ENCODE assay signal across 8 mouse cellular contexts in the genomic region with DNA sequence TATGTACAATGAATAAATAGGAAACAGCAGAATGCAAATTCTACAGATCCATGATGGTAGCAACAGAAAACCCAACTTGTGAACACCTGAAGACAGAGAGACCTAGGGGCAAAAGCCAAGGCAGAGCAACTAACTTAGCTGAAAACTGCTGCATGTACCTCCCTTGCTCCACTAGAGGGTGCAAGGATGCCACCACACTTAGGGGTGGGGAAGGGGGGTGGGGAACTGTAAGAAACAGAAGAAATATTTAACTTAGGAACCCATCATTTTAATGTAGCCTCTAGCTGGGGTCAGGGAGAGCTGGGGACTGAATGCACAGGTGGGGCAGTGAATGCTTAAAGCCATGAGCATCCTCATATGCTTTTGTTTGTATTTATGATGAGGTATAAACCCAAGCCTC.
A peak's percentile ranks its signal among the peaks of the same experiment; 100 is the strongest.
DNase-seq lines count a peak whose midpoint lies in the region; ATAC-seq and TF ChIP-seq lines count a peak whose summit lies in the region.

No protein-coding gene starts in this region.

- TF ChIP-seq POLR2A in CH12.LX (IDR thresholded peaks at IDR 0.05; ENCODE audit: low read depth, low read length) = no peak

- TF ChIP-seq EP300 in CH12.LX (IDR thresholded peaks at IDR 0.05; ENCODE audit: low read length) = no peak

- peaks cover 15% of the 10 kb centered on the region for H3K4me1 ChIP-seq in heart, embryonic 15.5 days (replicated peaks)
- H3K4me1 ChIP-seq in CH12.LX (ENCODE audit: control insufficient read depth in 1 of 2, insufficient read depth in 2 of 2) = no peaks in the 10 kb centered on the region
- H3K4me1 ChIP-seq in intestine, embryonic 15.5 days (replicated peaks) = 0 out of 2 replicates have a peak, but pooled peaks cover 6% of the 10 kb centered on the region

- ATAC-seq in heart, embryonic 15.5 days (replicated peaks; ENCODE audit: insufficient number of reproducible peaks, insufficient read depth, low FRiP score, low read depth) = 0 out of 2 replicates have a peak, but pooled peaks have one; percentile 10
- ATAC-seq in intestine, embryonic 15.5 days = no peak

- no peaks in the 10 kb centered on the region for H3K79me2 ChIP-seq in CH12.LX (replicated peaks; ENCODE audit: control insufficient read depth, extremely low read depth, insufficient read depth, poor library complexity, severe bottlenecking)

- H3K9ac ChIP-seq in heart, embryonic 15.5 days = no peak overlapping the region
- H3K9ac ChIP-seq in CH12.LX (ENCODE audit: insufficient read depth, low read depth) = no peak overlapping the region
- H3K9ac ChIP-seq in intestine, embryonic 15.5 days = no peak overlapping the region

- TF ChIP-seq CTCF in CH12.LX (conservative IDR thresholded peaks at IDR 0.05 in 1 of 2, IDR thresholded peaks at IDR 0.05 in 1 of 2; ENCODE audit: low read depth in 2 of 2, low read length in 2 of 2) = peak; percentile 14 to 66; a peak in 2 of 4 replicates

- no peaks in the 10 kb centered on the region for H3K36me3 ChIP-seq in heart, embryonic 15.5 days
- no peaks in the 10 kb centered on the region for H3K36me3 ChIP-seq in CH12.LX (replicated peaks in 1 of 2; ENCODE audit: control insufficient read depth in 1 of 2, insufficient read depth in 1 of 2, low read length in 1 of 2)
- H3K36me3 ChIP-seq in intestine, embryonic 15.5 days = no peaks in the 10 kb centered on the region

- H3K27ac ChIP-seq in heart, embryonic 15.5 days = no peak overlapping the region
- H3K27ac ChIP-seq in CH12.LX (ENCODE audit: insufficient read depth, low read depth) = no peak overlapping the region
- no peak overlapping the region for H3K27ac ChIP-seq in intestine, embryonic 15.5 days

- dilution Hi-C loops in CH12.LX (cut with MboI; ENCODE audit: extremely low pct_ligation_motif_present, extremely low pct_unique_long_range_greater_than_20kb, low sequenced_read_pairs) = no loop called here

- intact Hi-C loops in heart, postnatal 36 days (cut with DNase I) = loop anchor here (1.0 to 2.0 kb wide), 3 partner anchors 34 to 133 kb away; no protein-coding TSS in a partner anchor

- no peaks in the 10 kb centered on the region for H3K9me3 ChIP-seq in heart, embryonic 15.5 days (replicated peaks)
- no peaks in the 10 kb centered on the region for H3K9me3 ChIP-seq in CH12.LX (replicated peaks; ENCODE audit: low read length)
- no peaks in the 10 kb centered on the region for H3K9me3 ChIP-seq in intestine, embryonic 15.5 days

- H3K4me2 ChIP-seq in heart, embryonic 15.5 days = no peak overlapping the region
- H3K4me2 ChIP-seq in CH12.LX (ENCODE audit: insufficient read depth, low read depth, poor library complexity, severe bottlenecking) = no peak overlapping the region
- H3K4me2 ChIP-seq in intestine, embryonic 15.5 days (replicated peaks) = no peak overlapping the region

- no peak for DNase-seq in heart, postnatal 36 days
- peak; percentile 19 for DNase-seq in CH12.LX (ENCODE audit: extremely low read depth)
- peak; percentile 13 for DNase-seq in c-Kit-positive CD71-negative TER-119-negative erythroid progenitor cells, embryonic 14.5 days (ENCODE audit: low read depth)
- DNase-seq in heart, postnatal 4 days = peak; percentile 48
- DNase-seq in naive thymus-derived CD4-positive, alpha-beta T cell, adult 2 months (ENCODE audit: low read depth) = peak; percentile 4
- no peak for DNase-seq in urinary bladder, adult 2 months (ENCODE audit: low spot score)

- TF ChIP-seq RAD21 in CH12.LX (IDR thresholded peaks at IDR 0.05; ENCODE audit: low read depth, low read length) = peak; percentile 29

- H3K4me3 ChIP-seq in heart, embryonic 15.5 days = no peak overlapping the region
- no peak overlapping the region for H3K4me3 ChIP-seq in CH12.LX (replicated peaks in 1 of 3; ENCODE audit: low read depth in 2 of 3, low read length in 2 of 3, poor library complexity in 1 of 3)
- H3K4me3 ChIP-seq in intestine, embryonic 15.5 days (replicated peaks) = no peak overlapping the region

- in situ Hi-C loops in CH12.LX (cut with MboI; ENCODE audit: low pct_ligation_motif_present, low pct_unique_long_range_greater_than_20kb, low sequenced_read_pairs) = loop anchor here (10.0 kb wide), 1 partner anchor 130 kb away; no protein-coding TSS in a partner anchor

- H3K27me3 ChIP-seq in heart, embryonic 15.5 days = no peaks in the 10 kb centered on the region
- H3K27me3 ChIP-seq in CH12.LX (replicated peaks) = peaks cover 81% of the 10 kb centered on the region
- no peaks in the 10 kb centered on the region for H3K27me3 ChIP-seq in intestine, embryonic 15.5 days (replicated peaks)

TF ChIP-seq in CH12.LX, 34 proteins besides CTCF, POLR2A, EP300 and RAD21:
- TF ChIP-seq IRF4 (IDR thresholded peaks at IDR 0.05; ENCODE audit: low read depth, low read length) (no peak), SMC3 (IDR thresholded peaks at IDR 0.05; ENCODE audit: low read depth, low read length) (peak; percentile 49)

Comparison
In these comparisons a context has a peak if more than half of its experiments do, and no peak if none do; other contexts are left out.
1. DNase-seq: peak in CH12.LX (single experiment), c-Kit-positive CD71-negative TER-119-negative erythroid progenitor cells, embryonic 14.5 days (single experiment), heart, postnatal 4 days (single experiment) and naive thymus-derived CD4-positive, alpha-beta T cell, adult 2 months (single experiment); none in heart, postnatal 36 days (0 of 2) and urinary bladder, adult 2 months (single experiment).